Mouse (Mus musculus) bone marrow, adult 2 months (tissue): ENCODE measurements around the gene Fam120b.
A peak's percentile ranks its signal among the peaks of the same experiment; 100 is the strongest.

Experiments used
- CTCF ChIP-seq: fragments of 200-500 bp; IDR thresholded peaks from 2 replicates; pipeline ENCODE4 v1.5.1; 2011; ENCODE audit warnings: low read length, control low read depth; ENCODE audit not compliant: control insufficient read depth, insufficient read depth
- POLR2A ChIP-seq: fragments of 200-500 bp; IDR thresholded peaks from 2 replicates; pipeline ENCODE4 v1.6.1; 2011; ENCODE audit warnings: low read depth, mild to moderate bottlenecking, control low read depth, low read length, borderline replicate concordance; ENCODE audit not compliant: control insufficient read depth

DNA sequence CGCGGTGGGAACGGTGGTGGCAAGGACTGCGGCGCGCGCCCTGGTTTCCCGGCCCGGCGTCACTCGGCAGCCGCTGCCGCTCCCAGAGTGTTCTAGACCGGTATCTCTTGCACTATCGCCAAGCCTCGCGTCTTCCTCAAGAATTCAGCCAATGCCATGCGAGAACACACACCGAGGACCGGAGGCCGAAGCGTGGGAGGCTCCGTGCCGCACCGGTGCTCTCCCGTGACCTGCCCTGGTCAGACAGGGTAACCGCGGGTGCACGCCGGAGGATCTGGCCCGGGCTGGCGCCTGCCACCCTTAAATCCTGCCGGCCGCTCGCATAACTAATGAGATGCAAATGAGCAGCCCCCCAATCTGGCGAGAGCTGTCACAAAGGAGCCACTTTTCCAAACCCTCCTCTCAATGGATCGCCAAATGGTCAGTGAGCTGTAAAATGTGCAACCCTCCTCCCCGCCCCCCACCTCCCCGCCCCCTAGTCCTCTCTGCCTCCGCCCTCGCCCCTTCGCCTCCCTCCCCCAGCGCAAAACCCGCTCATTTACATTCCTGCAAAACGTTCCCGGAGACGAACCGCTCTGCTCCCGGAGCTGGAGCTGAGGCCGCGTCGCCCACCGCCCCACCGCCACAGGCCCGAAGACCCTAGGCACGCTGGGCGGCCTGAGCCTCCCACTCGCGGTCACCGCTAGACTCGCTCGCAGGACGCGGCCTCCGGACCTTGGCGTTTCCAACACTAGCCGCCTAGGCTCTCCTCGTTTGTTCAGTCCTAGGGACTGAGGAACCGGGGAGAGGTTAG is 20.1 kb upstream of the Fam120b start:
- TF ChIP-seq CTCF: no peak
- peak; percentile 39; the same call in 1 of the 2 replicates for TF ChIP-seq POLR2A
